Mouse (Mus musculus): Measurements from ENCODE around the gene Cfap126. TPM values are rescaled to one million over a fixed set of nuclear protein-coding genes. Genes with fewer than 3 reads are reported as not detected.
A peak's percentile ranks its signal among the peaks of the same experiment; 100 is the strongest.

Gene Cfap126
- polyA plus RNA-seq, 1 experiment: 0.39 TPM

DNA sequence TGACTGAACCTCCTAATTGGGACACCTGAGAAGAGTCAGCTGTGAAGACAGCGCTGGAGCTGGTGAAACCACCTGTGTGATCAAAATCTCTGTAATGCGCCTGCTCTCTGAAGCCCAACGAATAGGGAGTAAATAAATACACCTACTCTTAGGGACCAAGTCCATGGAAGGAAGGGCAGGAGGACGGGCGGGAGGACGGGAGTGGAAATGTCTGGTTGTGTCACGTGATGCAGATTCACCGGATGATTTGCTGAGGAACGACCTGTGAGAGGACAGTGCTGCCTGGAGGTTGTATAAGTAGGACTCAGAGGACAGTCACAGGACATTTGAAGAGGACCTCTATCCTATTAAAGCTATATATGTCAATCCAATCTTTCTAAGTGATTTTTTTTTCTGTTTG lies 4.1 kb upstream of the Cfap126 start:
- no peaks in the 10 kb centered on the region for H3K36me3 ChIP-seq (ENCODE audit: control insufficient read depth, insufficient read depth)
- H3K27me3 ChIP-seq (ENCODE audit: control insufficient read depth, insufficient read depth, insufficient read length): no peaks in the 10 kb centered on the region
- H3K79me3 ChIP-seq (ENCODE audit: low read depth): no peaks in the 10 kb centered on the region
- TF ChIP-seq CEBPB (IDR thresholded peaks at IDR 0.05; ENCODE audit: low read depth) (no peak), USF1 (IDR thresholded peaks at IDR 0.05; ENCODE audit: low read depth) (peak; percentile 35), MYOD1 (IDR thresholded peaks at IDR 0.05; ENCODE audit: control insufficient read depth, insufficient read length, low read depth) (no peak), MAX (IDR thresholded peaks at IDR 0.05) (no peak), CTCF (IDR thresholded peaks at IDR 0.05; ENCODE audit: control insufficient read depth, insufficient read depth, insufficient read length) (no peak)
- H3K79me2 ChIP-seq (ENCODE audit: control insufficient read depth, insufficient read depth): no peaks in the 10 kb centered on the region
- no peak overlapping the region for H3K4me3 ChIP-seq (ENCODE audit: insufficient read depth, poor library complexity, severe bottlenecking)
- no peak overlapping the region for H3ac ChIP-seq (ENCODE audit: control insufficient read depth, insufficient read length, low read depth)

DNA sequence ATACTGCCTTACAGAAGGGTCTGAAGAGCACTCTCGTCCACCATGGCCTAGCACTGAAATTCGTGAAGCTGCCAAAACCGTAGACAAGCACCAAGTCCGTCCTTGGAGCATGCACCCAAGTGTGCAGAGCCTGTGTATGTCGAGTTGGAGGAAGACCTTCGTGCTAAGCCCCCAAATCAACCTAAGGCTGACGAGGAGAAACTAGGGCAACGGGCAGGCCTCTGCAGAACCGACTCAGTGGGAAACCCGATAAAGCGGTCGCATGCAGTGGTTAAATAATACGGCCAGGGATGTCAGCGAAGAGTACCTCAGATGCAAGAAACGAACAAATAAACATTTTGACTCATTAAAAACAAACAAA lies 3.1 kb upstream of the Cfap126 start:
- Histone ChIP-seq H3K79me3 (ENCODE audit: low read depth) (no peaks in the 10 kb centered on the region), H3ac (ENCODE audit: control insufficient read depth, insufficient read length, low read depth) (peak overlapping the region; percentile 68), H3K36me3 (ENCODE audit: control insufficient read depth, insufficient read depth) (no peaks in the 10 kb centered on the region), H3K27me3 (ENCODE audit: control insufficient read depth, insufficient read depth, insufficient read length) (no peaks in the 10 kb centered on the region), H3K4me3 (ENCODE audit: insufficient read depth, poor library complexity, severe bottlenecking) (no peak overlapping the region), H3K79me2 (ENCODE audit: control insufficient read depth, insufficient read depth) (no peaks in the 10 kb centered on the region)
- TF ChIP-seq MYOG (IDR thresholded peaks at IDR 0.05; ENCODE audit: control insufficient read depth, extremely low read depth, insufficient read length) (no peak), MAX (IDR thresholded peaks at IDR 0.05) (no peak), FOSL1 (IDR thresholded peaks at IDR 0.05; ENCODE audit: insufficient read depth, low read length, poor library complexity, severe bottlenecking) (no peak), CTCF (IDR thresholded peaks at IDR 0.05; ENCODE audit: control insufficient read depth, insufficient read depth, insufficient read length) (no peak), USF1 (IDR thresholded peaks at IDR 0.05; ENCODE audit: low read depth) (no peak), MYOD1 (IDR thresholded peaks at IDR 0.05; ENCODE audit: control insufficient read depth, insufficient read length, low read depth) (no peak), CEBPB (IDR thresholded peaks at IDR 0.05; ENCODE audit: low read depth) (no peak)

GRCm38 (mm10) chr1:171111020-171111780 lies 2.5 kb upstream of the Cfap126 start:
- Histone ChIP-seq H3K27me3 (ENCODE audit: control insufficient read depth, insufficient read depth, insufficient read length) (no peaks in the 10 kb centered on the region), H3K36me3 (ENCODE audit: control insufficient read depth, insufficient read depth) (no peaks in the 10 kb centered on the region), H3K79me2 (ENCODE audit: control insufficient read depth, insufficient read depth) (no peaks in the 10 kb centered on the region), H3K4me3 (ENCODE audit: insufficient read depth, poor library complexity, severe bottlenecking) (peak overlapping the region; percentile 34), H3K79me3 (ENCODE audit: low read depth) (no peaks in the 10 kb centered on the region), H3ac (ENCODE audit: control insufficient read depth, insufficient read length, low read depth) (peak overlapping the region; percentile 64)
- TF ChIP-seq CTCF (IDR thresholded peaks at IDR 0.05; ENCODE audit: control insufficient read depth, insufficient read depth, insufficient read length): peak; percentile 79
- peak; percentile 81 for TF ChIP-seq MAX (IDR thresholded peaks at IDR 0.05)
- no peak for TF ChIP-seq CEBPB (IDR thresholded peaks at IDR 0.05; ENCODE audit: low read depth)
- TF ChIP-seq FOSL1 (IDR thresholded peaks at IDR 0.05; ENCODE audit: insufficient read depth, low read length, poor library complexity, severe bottlenecking): no peak
- no peak for TF ChIP-seq MYOG (IDR thresholded peaks at IDR 0.05; ENCODE audit: control insufficient read depth, extremely low read depth, insufficient read length)
- TF ChIP-seq USF1 (IDR thresholded peaks at IDR 0.05; ENCODE audit: low read depth): no peak

DNA sequence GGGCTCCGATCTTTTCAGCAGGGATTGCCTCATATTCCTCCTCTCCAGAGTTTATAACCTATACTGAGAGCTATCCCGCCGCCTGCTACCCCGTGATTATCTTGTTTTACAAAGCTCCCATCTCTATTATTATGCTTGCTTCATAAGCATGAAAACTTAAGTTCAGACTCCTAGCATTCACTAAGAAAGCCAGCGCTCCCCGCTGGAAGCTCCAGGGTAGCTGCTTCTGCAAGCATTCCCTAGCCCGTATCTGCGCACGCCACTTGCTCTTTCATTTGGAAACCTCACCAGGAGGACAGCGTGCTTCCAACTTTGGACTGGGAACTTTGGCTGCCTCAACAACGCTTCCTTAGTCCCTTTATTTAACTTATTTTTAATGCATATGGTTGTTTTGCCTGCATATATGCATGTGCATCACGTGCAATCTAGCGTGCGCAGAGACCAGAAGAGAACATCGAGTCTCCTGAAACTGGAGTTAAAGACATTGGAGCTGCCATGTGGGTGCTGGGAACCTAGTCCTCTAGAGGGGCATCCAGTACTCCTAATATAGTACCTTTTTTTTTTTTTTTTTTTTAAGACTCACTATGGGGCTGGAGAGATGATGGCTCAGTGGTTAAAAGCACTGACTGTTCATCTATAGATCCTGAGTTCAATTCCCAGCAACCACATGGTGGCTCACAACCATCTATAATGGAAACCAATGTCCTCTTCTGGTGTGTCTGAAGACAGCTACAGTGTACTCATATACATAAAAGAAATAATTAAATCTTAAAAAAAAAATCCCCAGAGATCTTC lies 1.7 kb upstream of the Cfap126 start:
- Histone ChIP-seq H3ac (ENCODE audit: control insufficient read depth, insufficient read length, low read depth) (peak overlapping the region; percentile 64), H3K79me2 (ENCODE audit: control insufficient read depth, insufficient read depth) (no peaks in the 10 kb centered on the region), H3K79me3 (ENCODE audit: low read depth) (no peaks in the 10 kb centered on the region), H3K27me3 (ENCODE audit: control insufficient read depth, insufficient read depth, insufficient read length) (no peaks in the 10 kb centered on the region), H3K4me3 (ENCODE audit: insufficient read depth, poor library complexity, severe bottlenecking) (peak overlapping the region; percentile 34), H3K36me3 (ENCODE audit: control insufficient read depth, insufficient read depth) (no peaks in the 10 kb centered on the region)
- TF ChIP-seq MYOG (IDR thresholded peaks at IDR 0.05; ENCODE audit: control insufficient read depth, extremely low read depth, insufficient read length) (no peak), FOSL1 (IDR thresholded peaks at IDR 0.05; ENCODE audit: insufficient read depth, low read length, poor library complexity, severe bottlenecking) (no peak), MYOD1 (IDR thresholded peaks at IDR 0.05; ENCODE audit: control insufficient read depth, insufficient read length, low read depth) (no peak), CEBPB (IDR thresholded peaks at IDR 0.05; ENCODE audit: low read depth) (peak; percentile 45), MAX (IDR thresholded peaks at IDR 0.05) (no peak), CTCF (IDR thresholded peaks at IDR 0.05; ENCODE audit: control insufficient read depth, insufficient read depth, insufficient read length) (no peak)

- Histone ChIP-seq H3K79me3 (ENCODE audit: low read depth) (no peaks in the 10 kb centered on the region), H3K36me3 (ENCODE audit: control insufficient read depth, insufficient read depth) (no peaks in the 10 kb centered on the region), H3K27me3 (ENCODE audit: control insufficient read depth, insufficient read depth, insufficient read length) (no peaks in the 10 kb centered on the region), H3ac (ENCODE audit: control insufficient read depth, insufficient read length, low read depth) (no peak overlapping the region), H3K79me2 (ENCODE audit: control insufficient read depth, insufficient read depth) (no peaks in the 10 kb centered on the region), H3K4me3 (ENCODE audit: insufficient read depth, poor library complexity, severe bottlenecking) (no peak overlapping the region)
- TF ChIP-seq CEBPB (IDR thresholded peaks at IDR 0.05; ENCODE audit: low read depth) (no peak), FOSL1 (IDR thresholded peaks at IDR 0.05; ENCODE audit: insufficient read depth, low read length, poor library complexity, severe bottlenecking) (no peak), MYOG (IDR thresholded peaks at IDR 0.05; ENCODE audit: control insufficient read depth, extremely low read depth, insufficient read length) (no peak), USF1 (IDR thresholded peaks at IDR 0.05; ENCODE audit: low read depth) (no peak), MYOD1 (IDR thresholded peaks at IDR 0.05; ENCODE audit: control insufficient read depth, insufficient read length, low read depth) (no peak), MAX (IDR thresholded peaks at IDR 0.05) (no peak), CTCF (IDR thresholded peaks at IDR 0.05; ENCODE audit: control insufficient read depth, insufficient read depth, insufficient read length) (no peak)
Observed at GRCm38 (mm10) chr1:171112986-171113385, 732 bp upstream of the Cfap126 start.
